Mouse (Mus musculus) thymus, adult 2 months (tissue): ENCODE measurements around the gene Lingo2.

ENCODE experiments used
- CTCF ChIP-seq: fragments of 200-500 bp; IDR thresholded peaks from 2 replicates; pipeline ENCODE4 v1.5.1; 2012; ENCODE audit warnings: mild to moderate bottlenecking, control low read depth, low read length, moderate library complexity, borderline replicate concordance; ENCODE audit not compliant: control insufficient read depth, poor library complexity, insufficient read depth; ENCODE audit errors: extremely low read depth
- POLR2A ChIP-seq: fragments of 200-500 bp; IDR thresholded peaks from 2 replicates; pipeline ENCODE4 v1.6.1; 2012; ENCODE audit warnings: mild to moderate bottlenecking, low read length, control low read depth, moderate library complexity; ENCODE audit not compliant: control insufficient read depth, poor library complexity, insufficient read depth; ENCODE audit errors: extremely low read depth

- TF ChIP-seq CTCF (no peak), POLR2A (no peak)
These were observed 461.3 kb downstream of the Lingo2 start for GRCm38 (mm10) chr4:36490255-36490654.
